In the genomic region with DNA sequence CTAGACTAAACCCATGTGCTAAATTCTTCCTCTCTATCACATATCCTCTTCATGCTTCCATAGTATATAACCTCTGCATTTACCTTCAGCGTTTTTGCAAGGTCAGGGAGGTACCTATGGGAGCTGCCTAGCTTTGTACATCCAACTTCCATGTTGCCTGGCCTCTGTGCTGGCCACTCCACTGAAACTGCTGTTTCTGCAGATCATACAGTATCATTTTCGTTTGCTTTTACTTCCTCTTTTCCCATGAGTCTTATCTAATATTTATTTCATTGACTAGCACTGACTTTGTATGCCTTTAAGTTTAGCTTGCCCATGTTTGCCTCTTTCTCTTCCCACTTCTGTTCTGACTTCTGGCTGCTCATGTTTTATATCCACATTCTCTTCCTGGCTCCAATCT, we compare ENCODE assay signal across 12 mouse cellular contexts.
"Had no signal": no experiment of that assay in that cellular context is flagged by ENCODE, and none has a peak within 500 bp of the region (broad histone marks: within the 10 kb centered on the region; RNA-seq: fewer than 3 reads in every experiment).

No protein-coding gene starts in this region.

- ATAC-seq: intestine, embryonic 15.5 days; midbrain, embryonic 13.5 days had no signal

- H3K36me3 ChIP-seq: intestine, embryonic 15.5 days; kidney, embryonic 15.5 days; limb, embryonic 15.5 days; midbrain, embryonic 13.5 days; neural tube, embryonic 15.5 days had no signal

- DNase-seq: kidney, adult 2 months; kidney, postnatal 25 days; layer of hippocampus, adult 9-11 months; layer of hippocampus, postnatal 36 days; lung, postnatal 10 days; lung, postnatal 4 days; thymus, postnatal 36 days had no signal

- H3K27me3 ChIP-seq: intestine, embryonic 15.5 days; kidney, embryonic 15.5 days; limb, embryonic 15.5 days; midbrain, embryonic 13.5 days; neural tube, embryonic 15.5 days had no signal
